Mouse (Mus musculus): Measurements from ENCODE around the gene Mbd6. TPM values are rescaled to one million over a fixed set of nuclear protein-coding genes. Genes with fewer than 3 reads are reported as not detected.

Mbd6 gene
- polyA plus RNA-seq, 1 experiment from 2014 or later = 8.5 TPM

GRCm38 (mm10) chr10:127292987-127293538, 4.2 kb upstream of the Mbd6 start:
- Histone ChIP-seq H3K9ac (peak overlapping the region; percentile 87), H3K27me3 (replicated peaks) (no peaks in the 10 kb centered on the region), H3K27ac (peak overlapping the region; percentile 98), H3K9me3 (replicated peaks) (no peaks in the 10 kb centered on the region), H3K4me3 (peak overlapping the region; percentile 80), H3K4me2 (peak overlapping the region; percentile 95), H3K4me1 (peaks cover 50% of the 10 kb centered on the region), H3K36me3 (peaks cover 61% of the 10 kb centered on the region)
- 77% methylated on average over 6 of the region's 6 CpGs for WGBS (ENCODE audit: insufficient replicate concordance)
- ATAC-seq = no peak

DNA sequence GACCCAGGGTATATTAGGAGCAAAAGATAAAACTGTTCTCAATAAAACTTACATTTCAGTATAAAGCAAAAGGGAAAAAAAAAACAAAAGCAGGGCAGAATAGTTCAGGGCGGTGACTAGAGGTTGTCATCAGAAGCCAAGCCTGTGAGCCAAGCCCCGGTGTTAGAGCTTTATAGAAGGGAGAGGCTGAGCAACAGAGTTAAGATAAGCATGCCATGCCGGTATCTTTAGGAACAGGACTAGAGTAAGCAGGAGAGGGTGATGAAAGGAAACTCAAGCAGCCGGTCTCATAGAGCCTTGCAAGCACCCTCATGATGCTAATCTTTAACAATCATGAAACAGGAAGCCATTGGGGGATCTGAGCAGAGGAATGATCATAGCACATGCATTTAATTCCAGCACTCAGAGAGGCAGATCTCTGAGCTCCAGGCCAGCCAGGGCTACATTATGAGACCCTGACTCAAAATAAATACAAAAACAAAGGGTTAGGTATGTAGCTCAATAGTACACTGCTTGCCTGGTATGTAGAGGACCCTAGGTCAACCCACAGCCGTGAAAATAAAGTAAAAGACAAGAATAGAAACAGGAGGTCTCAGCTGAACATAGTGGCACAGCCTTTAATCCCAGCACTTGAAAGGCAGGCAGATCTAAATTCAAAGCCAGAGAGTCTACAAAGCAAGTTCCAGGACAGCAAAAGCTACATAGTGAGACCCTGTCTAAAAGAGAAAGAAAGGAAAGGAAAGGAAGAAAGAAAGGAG, 3.2 kb upstream of the Mbd6 start:
- H3K27ac ChIP-seq = peak overlapping the region; percentile 98
- H3K9ac ChIP-seq = peak overlapping the region; percentile 87
- H3K4me1 ChIP-seq = peaks cover 60% of the 10 kb centered on the region
- H3K36me3 ChIP-seq = peaks cover 57% of the 10 kb centered on the region
- H3K4me2 ChIP-seq = peak overlapping the region; percentile 95
- peak; percentile 66 for ATAC-seq
- H3K9me3 ChIP-seq (replicated peaks) = no peaks in the 10 kb centered on the region
- WGBS (ENCODE audit: insufficient replicate concordance) = 2% methylated on average over 5 of the region's 5 CpGs
- H3K27me3 ChIP-seq (replicated peaks) = no peaks in the 10 kb centered on the region
- peak overlapping the region; percentile 80 for H3K4me3 ChIP-seq

DNA sequence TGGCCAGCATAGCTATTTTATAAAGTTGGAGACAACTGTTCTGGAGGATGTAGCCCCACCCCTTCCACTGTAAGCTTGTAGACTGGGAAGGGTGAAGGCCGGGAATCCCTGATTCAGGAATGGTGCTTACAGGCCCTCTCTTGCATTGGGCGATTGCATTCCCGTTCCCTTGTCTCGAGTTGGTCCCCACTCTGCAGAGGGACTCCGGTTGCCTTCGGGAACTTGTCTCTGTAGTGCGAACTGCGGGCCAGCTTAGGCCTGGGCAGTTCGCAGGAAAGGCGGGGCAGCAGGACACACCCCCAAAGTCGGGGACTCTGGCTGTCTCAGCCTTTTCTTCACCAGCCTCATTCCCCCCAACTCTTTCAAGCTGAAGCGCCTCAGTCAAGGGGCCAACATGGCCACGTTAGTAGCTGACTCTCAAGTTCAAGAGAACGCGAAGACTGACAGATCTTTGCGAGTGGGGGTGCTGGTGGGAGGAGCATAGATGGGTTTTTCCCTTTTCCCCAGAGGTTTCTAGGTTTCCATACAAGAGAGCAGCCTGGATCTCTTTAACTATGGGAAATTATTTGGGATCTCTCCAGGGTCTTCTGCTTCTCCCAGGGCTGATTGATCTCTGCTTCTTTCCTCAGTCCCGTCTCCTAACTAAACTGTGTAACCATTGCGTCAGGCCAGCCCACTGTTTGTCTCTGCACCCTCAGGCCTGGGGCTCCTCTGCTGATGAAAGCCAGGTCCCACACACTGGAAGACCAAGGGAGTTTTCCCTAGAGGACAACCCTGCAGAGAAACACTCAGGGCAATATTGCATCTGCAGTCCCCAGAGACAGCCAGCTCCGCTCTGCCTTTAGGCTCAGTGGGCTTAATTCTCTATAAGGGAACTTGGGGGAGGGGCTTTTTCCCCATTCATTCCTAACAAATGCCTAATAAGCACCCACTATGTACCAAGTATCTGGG, 2.4 kb upstream of the Mbd6 start:
- Histone ChIP-seq H3K9me3 (replicated peaks) (no peaks in the 10 kb centered on the region), H3K27me3 (replicated peaks) (no peaks in the 10 kb centered on the region), H3K4me2 (peak overlapping the region; percentile 95), H3K9ac (peak overlapping the region; percentile 87), H3K4me1 (peaks cover 64% of the 10 kb centered on the region), H3K36me3 (peaks cover 57% of the 10 kb centered on the region), H3K4me3 (peak overlapping the region; percentile 80), H3K27ac (peak overlapping the region; percentile 98)
- WGBS (ENCODE audit: insufficient replicate concordance) = 2% methylated on average over 19 of the region's 19 CpGs
- ATAC-seq = peak; percentile 38

GRCm38 (mm10) chr10:127290307-127290929, 1.6 kb upstream of the Mbd6 start:
- no peaks in the 10 kb centered on the region for H3K27me3 ChIP-seq (replicated peaks)
- peaks cover 57% of the 10 kb centered on the region for H3K36me3 ChIP-seq
- H3K9ac ChIP-seq = peak overlapping the region; percentile 87
- H3K4me1 ChIP-seq = peaks cover 71% of the 10 kb centered on the region
- under 1% methylated on average over 43 of the region's 47 CpGs for WGBS (ENCODE audit: insufficient replicate concordance)
- ATAC-seq = peak; percentile 82
- peak overlapping the region; percentile 80 for H3K4me3 ChIP-seq
- H3K27ac ChIP-seq = peak overlapping the region; percentile 98
- H3K9me3 ChIP-seq (replicated peaks) = no peaks in the 10 kb centered on the region
- H3K4me2 ChIP-seq = peak overlapping the region; percentile 95

DNA sequence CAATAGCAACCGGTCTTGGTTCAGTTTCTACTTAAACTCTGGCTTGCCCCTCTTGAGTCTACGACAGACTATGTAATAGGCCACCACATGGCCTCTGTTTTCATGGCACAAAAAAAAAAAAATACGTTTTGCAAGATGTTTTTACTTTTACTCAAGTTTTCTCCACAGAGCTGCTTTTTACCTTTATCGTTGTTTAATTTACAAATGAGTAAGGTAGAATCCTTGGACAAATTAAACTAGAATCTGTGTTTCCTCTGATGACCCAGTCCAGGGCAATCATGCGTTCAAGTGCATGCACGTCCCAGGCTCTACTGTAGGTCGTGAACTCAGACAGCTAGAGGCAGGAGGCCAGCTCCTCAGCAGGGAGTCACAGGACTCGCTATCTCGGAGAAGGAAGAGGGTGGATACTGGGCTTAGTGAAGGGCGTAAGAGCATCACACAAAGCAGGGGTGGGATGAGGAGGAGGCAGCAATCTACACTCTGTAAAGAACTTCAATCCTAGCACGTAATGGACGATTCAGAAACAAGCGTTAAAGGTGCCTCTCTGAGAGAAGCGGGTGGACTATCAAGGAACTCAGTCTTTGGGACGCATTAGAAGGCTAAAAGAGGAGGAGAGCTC, 864 bp upstream of the Mbd6 start:
- H3K27me3 ChIP-seq (replicated peaks) = no peaks in the 10 kb centered on the region
- under 1% methylated on average over 15 of the region's 15 CpGs for WGBS (ENCODE audit: insufficient replicate concordance)
- H3K9ac ChIP-seq = peak overlapping the region; percentile 87
- peaks cover 76% of the 10 kb centered on the region for H3K4me1 ChIP-seq
- peak overlapping the region; percentile 80 for H3K4me3 ChIP-seq
- H3K36me3 ChIP-seq = peaks cover 57% of the 10 kb centered on the region
- H3K4me2 ChIP-seq = peak overlapping the region; percentile 95
- H3K27ac ChIP-seq = peak overlapping the region; percentile 98
- ATAC-seq = peak; percentile 36
- no peaks in the 10 kb centered on the region for H3K9me3 ChIP-seq (replicated peaks)

GRCm38 (mm10) chr10:127288328-127288799, 454 bp downstream of the Mbd6 start:
- Histone ChIP-seq H3K36me3 (peaks cover 57% of the 10 kb centered on the region), H3K9ac (peak overlapping the region; percentile 87), H3K4me1 (peaks cover 64% of the 10 kb centered on the region), H3K4me2 (peak overlapping the region; percentile 95), H3K9me3 (replicated peaks) (no peaks in the 10 kb centered on the region), H3K4me3 (peak overlapping the region; percentile 80), H3K27ac (peak overlapping the region; percentile 98), H3K27me3 (replicated peaks) (no peaks in the 10 kb centered on the region)
- 2% methylated on average over 16 of the region's 28 CpGs for whole genome bisulfite sequencing (ENCODE audit: insufficient replicate concordance)
- ATAC-seq = peak; percentile 0; the same call in 1 of the 2 replicates

- Histone ChIP-seq H3K27me3 (replicated peaks) (no peaks in the 10 kb centered on the region), H3K9ac (peak overlapping the region; percentile 87), H3K9me3 (replicated peaks) (no peaks in the 10 kb centered on the region), H3K4me1 (peaks cover 59% of the 10 kb centered on the region), H3K4me2 (peak overlapping the region; percentile 95), H3K36me3 (peaks cover 57% of the 10 kb centered on the region), H3K27ac (peak overlapping the region; percentile 98), H3K4me3 (peak overlapping the region; percentile 80)
- no peak for ATAC-seq
- 5% methylated on average over 3 of the region's 3 CpGs for WGBS (ENCODE audit: insufficient replicate concordance)
These were observed 903 bp downstream of the Mbd6 start for GRCm38 (mm10) chr10:127287936-127288293.

- WGBS (ENCODE audit: insufficient replicate concordance) = 72% methylated on average over 15 of the region's 15 CpGs
- Histone ChIP-seq H3K27me3 (replicated peaks) (no peaks in the 10 kb centered on the region), H3K4me3 (peak overlapping the region; percentile 80), H3K27ac (peak overlapping the region; percentile 98), H3K9me3 (replicated peaks) (no peaks in the 10 kb centered on the region), H3K36me3 (peaks cover 57% of the 10 kb centered on the region), H3K9ac (peak overlapping the region; percentile 87), H3K4me2 (peak overlapping the region; percentile 95), H3K4me1 (peaks cover 54% of the 10 kb centered on the region)
- ATAC-seq = no peak
These were observed 1.4 kb downstream of the Mbd6 start for GRCm38 (mm10) chr10:127287271-127287935.

GRCm38 (mm10) chr10:127286730-127287129, 2.1 kb downstream of the Mbd6 start:
- Histone ChIP-seq H3K4me3 (peak overlapping the region; percentile 80), H3K9ac (0 out of 2 replicates have a peak overlapping the region, but pooled peaks have one; percentile 5), H3K4me2 (peak overlapping the region; percentile 95), H3K27me3 (replicated peaks) (no peaks in the 10 kb centered on the region), H3K36me3 (peaks cover 59% of the 10 kb centered on the region), H3K27ac (0 out of 2 replicates have a peak overlapping the region, but pooled peaks have one; percentile 36), H3K9me3 (replicated peaks) (no peaks in the 10 kb centered on the region), H3K4me1 (peaks cover 47% of the 10 kb centered on the region)
- WGBS (ENCODE audit: insufficient replicate concordance) = 61% methylated on average over 7 of the region's 7 CpGs
- ATAC-seq = no peak

DNA sequence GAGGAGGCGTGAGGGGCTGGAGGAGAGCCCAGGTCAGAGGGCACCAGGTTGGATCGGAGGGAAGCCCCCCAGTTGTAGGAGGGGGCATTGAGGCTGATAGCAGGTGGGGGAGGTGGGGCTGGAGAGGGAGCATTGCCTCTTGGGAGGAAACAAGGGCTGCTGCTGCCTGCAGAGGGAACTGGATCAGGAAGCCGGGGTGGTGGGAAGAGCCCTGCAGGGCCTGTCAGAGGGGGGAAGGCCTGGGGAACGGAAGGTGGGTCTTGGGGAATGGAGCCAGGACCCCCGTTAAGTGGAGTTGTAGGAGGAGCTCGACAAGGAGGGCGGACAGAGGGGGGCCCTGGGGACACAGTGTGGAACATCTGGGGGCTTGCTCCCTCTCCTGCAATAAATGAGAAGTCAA, 2.6 kb downstream of the Mbd6 start:
- H3K9ac ChIP-seq = 0 out of 2 replicates have a peak overlapping the region, but pooled peaks have one; percentile 5
- H3K9me3 ChIP-seq (replicated peaks) = no peaks in the 10 kb centered on the region
- no peak overlapping the region for H3K4me3 ChIP-seq
- peak overlapping the region; percentile 95 for H3K4me2 ChIP-seq
- H3K36me3 ChIP-seq = peaks cover 65% of the 10 kb centered on the region
- H3K27me3 ChIP-seq (replicated peaks) = no peaks in the 10 kb centered on the region
- no peak for ATAC-seq
- H3K27ac ChIP-seq = 0 out of 2 replicates have a peak overlapping the region, but pooled peaks have one; percentile 36
- 80% methylated on average over 7 of the region's 7 CpGs for WGBS (ENCODE audit: insufficient replicate concordance)
- peaks cover 43% of the 10 kb centered on the region for H3K4me1 ChIP-seq
